Mouse (Mus musculus) MEL (cell line): ENCODE measurements around the gene Gpnmb. TPM values are rescaled to one million over a fixed set of nuclear protein-coding genes. Genes with fewer than 3 reads are reported as not detected.

ENCODE experiments used
- DNase-seq: peaks from one replicate; pipeline ENCODE4 v3.0.0; 2011; ENCODE audit warnings: low read depth, low spot score
- H3K27ac ChIP-seq: 2 replicates; pipeline ENCODE4 v1.5.1; 2012; ENCODE audit warnings: low read depth, mild to moderate bottlenecking, control low read depth, low read length, moderate library complexity; ENCODE audit not compliant: control insufficient read depth
- H3K27me3 ChIP-seq, 2 experiments: fragments of 150-350 bp in 1 of 2; sonication (generic) in 1 of 2; 2 replicates each; pipeline ENCODE4 v1.6.1; 2012; ENCODE audit warnings: low read length in 2 of 2, mild to moderate bottlenecking in 2 of 2, improper control_type of control experiment in 1 of 2, moderate library complexity in 1 of 2; ENCODE audit not compliant: insufficient read depth in 2 of 2, control insufficient read depth in 1 of 2
- H3K36me3 ChIP-seq, 2 experiments: 2 replicates each; pipeline ENCODE4 v1.6.1; 2012 to 2014; ENCODE audit warnings: low read length in 2 of 2, improper control_type of control experiment in 1 of 2, inconsistent platforms in 1 of 2, mild to moderate bottlenecking in 1 of 2; ENCODE audit not compliant: insufficient read depth in 2 of 2, control insufficient read depth in 1 of 2
- H3K4me1 ChIP-seq, 2 experiments: fragments of 150-350 bp in 1 of 2; sonication (generic) in 1 of 2; 2 replicates each; pipeline ENCODE4 v1.6.1; 2012; ENCODE audit warnings: low read length in 2 of 2, improper control_type of control experiment in 1 of 2, mild to moderate bottlenecking in 1 of 2; ENCODE audit not compliant: insufficient read depth in 2 of 2, control insufficient read depth in 1 of 2
- H3K4me3 ChIP-seq, 2 experiments: fragments of 150-350 bp in 1 of 2; sonication (generic) in 1 of 2; 2 replicates each; pipeline ENCODE4 v1.5.1; 2012; ENCODE audit warnings: low read depth in 2 of 2, low read length in 2 of 2, mild to moderate bottlenecking in 2 of 2, moderate library complexity in 2 of 2, control low read depth in 1 of 2, improper control_type of control experiment in 1 of 2; ENCODE audit not compliant: control insufficient read depth in 1 of 2, insufficient read depth in 1 of 2
- H3K79me2 ChIP-seq: 2 replicates; pipeline ENCODE4 v1.6.1; 2012; ENCODE audit warnings: mild to moderate bottlenecking, low read length, moderate library complexity; ENCODE audit not compliant: control insufficient read depth, poor library complexity, insufficient read depth
- H3K9ac ChIP-seq: 2 replicates; pipeline ENCODE4 v1.6.1; 2012; ENCODE audit warnings: low read depth, mild to moderate bottlenecking, control low read depth, low read length, moderate library complexity; ENCODE audit not compliant: control insufficient read depth, poor library complexity, severe bottlenecking
- H3K9me3 ChIP-seq: fragments of 150-350 bp; sonication (generic); replicated peaks from 2 replicates; pipeline ENCODE4 v1.6.1; 2012; ENCODE audit warnings: mild to moderate bottlenecking, low read length, improper control_type of control experiment, moderate library complexity; ENCODE audit not compliant: insufficient read depth
- CTCF ChIP-seq, 3 experiments: IDR thresholded peaks in 2 of 3; conservative IDR thresholded peaks in 1 of 3; 2 replicates each; pipeline ENCODE4 v1.5.1; 2011 to 2012; ENCODE audit warnings: low read length in 3 of 3, low read depth in 2 of 3, mild to moderate bottlenecking in 2 of 3, improper control_type of control experiment in 1 of 3, inconsistent platforms in 1 of 3, mixed read lengths in 1 of 3, moderate library complexity in 1 of 3; ENCODE audit not compliant: control insufficient read depth in 1 of 3, insufficient read depth in 1 of 3, poor library complexity in 1 of 3, severe bottlenecking in 1 of 3
- ELF1 ChIP-seq: IDR thresholded peaks from 2 replicates; pipeline ENCODE4 v1.6.1; 2014; ENCODE audit warnings: low read depth, mild to moderate bottlenecking, inconsistent platforms, low read length, improper control_type of control experiment, moderate library complexity
- KAT2A ChIP-seq: conservative IDR thresholded peaks from 2 replicates; pipeline ENCODE4 v1.6.1; 2012; ENCODE audit warnings: low read depth, low read length, improper control_type of control experiment, inconsistent platforms
- MAFK ChIP-seq: IDR thresholded peaks from 2 replicates; pipeline ENCODE4 v1.6.1; 2011; ENCODE audit warnings: low read depth, mild to moderate bottlenecking, low read length, improper control_type of control experiment, borderline replicate concordance
- MAZ ChIP-seq: IDR thresholded peaks from 2 replicates; pipeline ENCODE4 v1.6.1; 2012; ENCODE audit warnings: low read depth, mild to moderate bottlenecking, inconsistent platforms, low read length, improper control_type of control experiment
- MYC ChIP-seq: IDR thresholded peaks from 2 replicates; pipeline ENCODE4 v1.6.1; 2011; ENCODE audit warnings: low read depth, mild to moderate bottlenecking, low read length, improper control_type of control experiment, moderate library complexity
- NELFE ChIP-seq: IDR thresholded peaks from 2 replicates; pipeline ENCODE4 v1.6.1; 2011; ENCODE audit warnings: low read depth, low read length, improper control_type of control experiment
- POLR2A ChIP-seq, 2 experiments: IDR thresholded peaks; 2 replicates each; pipeline ENCODE4 v1.6.1; 2011 to 2012; ENCODE audit warnings: low read length in 2 of 2, mild to moderate bottlenecking in 2 of 2, control low read depth in 1 of 2, improper control_type of control experiment in 1 of 2, low read depth in 1 of 2, moderate library complexity in 1 of 2; ENCODE audit not compliant: control insufficient read depth in 1 of 2, insufficient read depth in 1 of 2, poor library complexity in 1 of 2
- RAD21 ChIP-seq: IDR thresholded peaks from 2 replicates; pipeline ENCODE4 v1.6.1; 2011; ENCODE audit warnings: mild to moderate bottlenecking, low read depth, low read length, improper control_type of control experiment
- SIN3A ChIP-seq: IDR thresholded peaks from 2 replicates; pipeline ENCODE4 v1.6.1; 2012; ENCODE audit warnings: low read length, improper control_type of control experiment, inconsistent platforms
- TAL1 ChIP-seq: IDR thresholded peaks from 2 replicates; pipeline ENCODE4 v1.6.1; 2012; ENCODE audit warnings: mild to moderate bottlenecking, inconsistent platforms, low read length, moderate library complexity, mixed read lengths
- USF1 ChIP-seq: IDR thresholded peaks from 2 replicates; pipeline ENCODE4 v1.6.1; 2014; ENCODE audit warnings: low read depth, mild to moderate bottlenecking, inconsistent platforms, low read length, improper control_type of control experiment, moderate library complexity
- ZC3H11A ChIP-seq: IDR thresholded peaks from 2 replicates; pipeline ENCODE4 v1.6.1; 2012; ENCODE audit warnings: low read depth, mild to moderate bottlenecking, inconsistent platforms, low read length, improper control_type of control experiment
- ZNF384 ChIP-seq: IDR thresholded peaks from 2 replicates; pipeline ENCODE4 v1.6.1; 2012; ENCODE audit warnings: low read depth, mild to moderate bottlenecking, inconsistent platforms, low read length, improper control_type of control experiment
- polyA plus RNA-seq, 2 experiments: library from polyadenylated mRNA; stranded (reverse) in 1 of 2; unstranded in 1 of 2; fragments of >175 nt in 1 of 2; fragments of >200 nt in 1 of 2; gene quantifications; 2 replicates each; pipeline versions ENCODE4 v1.2.1 to v1.2.4; 2012; ENCODE audit warnings: low replicate concordance in 2 of 2, low read depth in 1 of 2; ENCODE audit not compliant: insufficient read length in 2 of 2, insufficient read depth in 1 of 2, missing spikeins in 1 of 2
- total RNA-seq: library from RNA; depleted of rRNA; stranded (reverse); fragments of 300-350 nt; gene quantifications from 2 replicates; pipeline ENCODE4 v1.2.3, GENCODE M21; 2012

Gpnmb gene
- total and polyA plus RNA-seq, 3 experiments: not detected

GRCm38 (mm10) chr6:49025290-49025689 lies 11.1 kb upstream of the Gpnmb start:
- Histone ChIP-seq H3K27me3 (no peaks in the 10 kb centered on the region), H3K36me3 (no peaks in the 10 kb centered on the region), H3K79me2 (no peaks in the 10 kb centered on the region), H3K27ac (no peak overlapping the region), H3K9ac (no peak overlapping the region), H3K9me3 (no peaks in the 10 kb centered on the region), H3K4me1 (no peaks in the 10 kb centered on the region), H3K4me3 (no peak overlapping the region)
- TF ChIP-seq CTCF (IDR thresholded peaks at IDR 0.05 in 2 of 3, conservative IDR thresholded peaks at IDR 0.05 in 1 of 3; ENCODE audit: control insufficient read depth in 1 of 3, insufficient read depth in 1 of 3, low read depth in 2 of 3, low read length in 3 of 3, poor library complexity in 1 of 3, severe bottlenecking in 1 of 3): no peak
- TF ChIP-seq POLR2A (IDR thresholded peaks at IDR 0.05; ENCODE audit: control insufficient read depth in 1 of 2, insufficient read depth in 1 of 2, low read depth in 1 of 2, low read length in 2 of 2, poor library complexity in 1 of 2): no peak
- no peak for DNase-seq

- Histone ChIP-seq H3K27ac (no peak overlapping the region), H3K4me3 (no peak overlapping the region)
Observed at GRCm38 (mm10) chr6:49026496-49026895, 9.8 kb upstream of the Gpnmb start.

DNA sequence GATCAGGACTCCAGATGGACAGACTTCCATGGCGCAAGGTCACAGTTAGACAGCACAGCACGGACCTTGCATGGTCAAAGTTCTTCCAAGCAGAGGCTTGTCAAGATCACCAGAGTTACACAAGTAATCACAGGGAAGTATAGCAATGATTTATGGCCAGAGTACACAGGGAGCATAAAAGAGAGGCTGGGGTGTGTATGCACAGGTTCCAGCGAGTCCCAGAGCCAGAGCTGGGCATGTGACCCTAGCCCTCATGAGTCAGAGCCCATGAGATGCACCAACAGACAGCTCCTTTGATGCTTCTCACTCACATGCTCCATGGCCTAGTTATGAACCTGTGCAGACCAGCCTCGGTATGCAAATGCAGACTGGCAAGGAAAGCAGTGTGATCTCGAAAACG lies 8.3 kb upstream of the Gpnmb start:
- Histone ChIP-seq H3K4me3 (no peak overlapping the region), H3K9ac (no peak overlapping the region), H3K4me1 (no peaks in the 10 kb centered on the region), H3K79me2 (no peaks in the 10 kb centered on the region), H3K27me3 (no peaks in the 10 kb centered on the region), H3K36me3 (no peaks in the 10 kb centered on the region), H3K27ac (no peak overlapping the region), H3K9me3 (no peaks in the 10 kb centered on the region)
- no peak for DNase-seq
- TF ChIP-seq MYC: no peak
- no peak for TF ChIP-seq USF1

More at GRCm38 (mm10) chr6:49026496-49026895, 9.8 kb upstream of the Gpnmb start:
- Histone ChIP-seq H3K36me3 (no peaks in the 10 kb centered on the region), H3K79me2 (no peaks in the 10 kb centered on the region), H3K27me3 (no peaks in the 10 kb centered on the region), H3K4me1 (no peaks in the 10 kb centered on the region), H3K9me3 (no peaks in the 10 kb centered on the region), H3K9ac (no peak overlapping the region)
- no peak for TF ChIP-seq ZC3H11A
- no peak for TF ChIP-seq SIN3A
- no peak for TF ChIP-seq RAD21
- no peak for DNase-seq

DNA sequence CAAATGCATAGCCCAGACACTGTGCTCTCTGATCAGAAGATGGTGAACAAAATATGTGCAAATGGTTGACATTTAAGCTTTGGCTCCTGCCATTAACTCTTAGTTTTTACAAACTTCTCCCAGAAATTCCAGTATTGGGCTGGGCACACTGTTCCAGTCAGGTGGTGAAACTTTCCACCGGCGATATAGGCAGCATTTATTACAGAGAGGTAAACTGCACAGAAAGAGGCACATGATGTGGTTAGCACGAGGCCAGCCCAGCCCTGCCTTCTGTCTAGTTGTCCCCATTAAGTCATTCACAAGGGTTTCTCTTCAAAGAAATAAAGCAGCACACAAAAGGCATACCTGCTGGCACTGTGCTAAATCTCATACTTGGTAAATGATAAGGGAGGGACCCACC lies 7.6 kb upstream of the Gpnmb start:
- TF ChIP-seq ZNF384: no peak
- TF ChIP-seq TAL1: no peak
- no peak for TF ChIP-seq NELFE
- no peak for TF ChIP-seq MAFK
- TF ChIP-seq MAZ: no peak
- TF ChIP-seq ELF1: no peak
- no peak for TF ChIP-seq USF1
- no peak for TF ChIP-seq CTCF (IDR thresholded peaks at IDR 0.05 in 2 of 3, conservative IDR thresholded peaks at IDR 0.05 in 1 of 3; ENCODE audit: control insufficient read depth in 1 of 3, insufficient read depth in 1 of 3, low read depth in 2 of 3, low read length in 3 of 3, poor library complexity in 1 of 3, severe bottlenecking in 1 of 3)
- TF ChIP-seq KAT2A: no peak
- no peak for DNase-seq
- Histone ChIP-seq H3K27ac (no peak overlapping the region), H3K27me3 (no peaks in the 10 kb centered on the region), H3K9me3 (no peaks in the 10 kb centered on the region), H3K9ac (no peak overlapping the region), H3K79me2 (no peaks in the 10 kb centered on the region), H3K4me3 (no peak overlapping the region), H3K4me1 (no peaks in the 10 kb centered on the region), H3K36me3 (no peaks in the 10 kb centered on the region)
